Mouse (Mus musculus) neutrophil, adult 59 days (primary cell): Measurements from ENCODE around the gene Rnf10. TPM values are rescaled to one million over a fixed set of nuclear protein-coding genes. Genes with fewer than 3 reads are reported as not detected.

Experiments
- total RNA-seq, 2 experiments: library from RNA; stranded (reverse); gene quantifications; 1 replicate in 1 of 2; 2 replicates in 1 of 2; pipeline ENCODE4 v1.2.4; 2023

Gene Rnf10
- 100 to 1,000 TPM; 192 to 202 TPM for total RNA-seq

GRCm38 (mm10) chr5:115272812-115273548, at the start of gene Rnf10:
Gene Rnf10 (minus strand): TSS chr5:115272898.

GRCm38 (mm10) chr5:115300792-115301614, 28.3 kb upstream of the Rnf10 start, which contains the start of gene Dynll1:
Gene Dynll1 (minus strand): TSS chr5:115300999.

GRCm38 (mm10) chr5:115279226-115280049, 6.7 kb upstream of the Rnf10 start, which contains the start of gene Coq5:
Gene Coq5 (plus strand): TSS chr5:115279666.

GRCm38 (mm10) chr5:115235786-115236263, 36.9 kb downstream of the Rnf10 start, which contains the start of gene Pop5:
Gene Pop5 (plus strand): TSS chr5:115235836.

GRCm38 (mm10) chr5:115193669-115194625, 78.8 kb downstream of the Rnf10 start, which contains the start of gene Cabp1:
Gene Cabp1 (minus strand): TSS chr5:115194381.

Other genes with a start within 250 kb of the Rnf10 start
- gene Gm10401, start 174.6 kb downstream of the Rnf10 start, total RNA-seq, result not detected
- gene Acads, start 153.6 kb downstream of the Rnf10 start, total RNA-seq, result 10 to 100 TPM; 16.7 to 18.9 TPM
- 10 to 100 TPM; 18.0 to 21.5 TPM for gene Unc119b, start 137.9 kb downstream of the Rnf10 start, total RNA-seq
- 100 to 1,000 TPM; 119 to 122 TPM for gene Mlec, start 114.7 kb downstream of the Rnf10 start, total RNA-seq
- not detected for gene Cabp1, start 78.5 kb downstream of the Rnf10 start, total RNA-seq
- 10 to 100 TPM; 13.0 to 13.5 TPM for gene Pop5, start 37.1 kb downstream of the Rnf10 start, total RNA-seq
- gene Coq5, start 6.8 kb upstream of the Rnf10 start, total RNA-seq, result 10 to 100 TPM; 10.7 to 11.2 TPM
- 100 to 1,000 TPM; 186 to 218 TPM for gene Dynll1, start 28.1 kb upstream of the Rnf10 start, total RNA-seq
- 10 to 100 TPM; 57.3 to 62.5 TPM for gene Srsf9, start 54.3 kb upstream of the Rnf10 start, total RNA-seq
- 10 to 100 TPM in 1 of 2 experiments, 1 to 10 TPM in 1; 5.9 to 11.5 TPM for gene Gatc, start 68.3 kb upstream of the Rnf10 start, total RNA-seq
- gene Triap1, start 68.3 kb upstream of the Rnf10 start, total RNA-seq, result 10 to 100 TPM; 15.2 to 17.1 TPM
- 100 to 1,000 TPM; 239 to 273 TPM for gene Cox6a1, start 76.1 kb upstream of the Rnf10 start, total RNA-seq
- gene Msi1, start 156.7 kb upstream of the Rnf10 start, total RNA-seq, result not detected
- not detected for gene Pla2g1b, start 193.4 kb upstream of the Rnf10 start, total RNA-seq
- 1 to 10 TPM; 3.0 to 5.4 TPM for gene Sirt4, start 211.8 kb upstream of the Rnf10 start, total RNA-seq
- gene Pxn, start 233.8 kb upstream of the Rnf10 start, total RNA-seq, result 100 to 1,000 TPM; 402 to 404 TPM